Mouse (Mus musculus) heart, embryonic 16.5 days (tissue): ENCODE data around the gene Psen1. TPM values are rescaled to one million over a fixed set of nuclear protein-coding genes. Genes with fewer than 3 reads are reported as not detected.

Experiments used
- ATAC-seq: fragments of 200-750 bp; cut with Nextera tagmentation; replicated peaks from 2 replicates; pipeline ENCODE4 v1.8.0; 2017; ENCODE audit warnings: moderate number of reproducible peaks; ENCODE audit not compliant: insufficient read depth, low FRiP score; ENCODE audit errors: extremely low read depth
- H3K27ac ChIP-seq: fragments of 300-500 bp; sonication (generic); 2 replicates; pipeline ENCODE4 v1.5.1; 2014; ENCODE audit warnings: mild to moderate bottlenecking, low read length, control low read depth, moderate library complexity
- H3K27me3 ChIP-seq: fragments of 300-500 bp; sonication (generic); 2 replicates; pipeline ENCODE4 v1.6.1; 2014; ENCODE audit warnings: low read length, mixed read lengths; ENCODE audit not compliant: control insufficient read depth, insufficient read depth
- H3K36me3 ChIP-seq: fragments of 300-500 bp; sonication (generic); 2 replicates; pipeline ENCODE4 v1.6.1; 2014; ENCODE audit not compliant: control insufficient read depth, insufficient read depth
- H3K4me1 ChIP-seq: fragments of 300-500 bp; sonication (generic); 2 replicates; pipeline ENCODE4 v1.6.1; 2014; ENCODE audit warnings: low read length, mixed read lengths; ENCODE audit not compliant: control insufficient read depth, insufficient read depth
- H3K4me2 ChIP-seq: fragments of 300-500 bp; sonication (generic); 2 replicates; pipeline ENCODE4 v1.6.1; 2014; ENCODE audit warnings: low read depth, mild to moderate bottlenecking, control low read depth, low read length
- H3K4me3 ChIP-seq: fragments of 300-500 bp; sonication (generic); 2 replicates; pipeline ENCODE4 v1.5.1; 2014; ENCODE audit warnings: mild to moderate bottlenecking, control low read depth, low read length
- H3K9ac ChIP-seq: fragments of 300-500 bp; sonication (generic); 2 replicates; pipeline ENCODE4 v1.6.1; 2014; ENCODE audit warnings: low read length, control low read depth
- H3K9me3 ChIP-seq: fragments of 300-500 bp; sonication (generic); replicated peaks from 2 replicates; pipeline ENCODE4 v1.6.1; 2016; ENCODE audit warnings: low read length; ENCODE audit not compliant: control insufficient read depth
- WGBS: fragments of 180-500 bp; shearing (Covaris S2); extraction: QIAGEN DNeasy Blood & Tissue Kit; methylation state at CpG from one replicate; pipeline ENCODE4 v1.1.7; 2014; 5-methylcytosine and 5-hydroxymethylcytosine counted together
- polyA plus RNA-seq: library from polyadenylated mRNA; unstranded; fragments of >200 nt; fragmentation: Nextera tagmentation; extraction: Ambion mirVana; gene quantifications from 2 replicates; pipeline ENCODE4 v1.2.1, GENCODE M21; 2015

Gene Psen1
- polyA plus RNA-seq, 1 experiment from 2014 or later = 49.4 TPM

DNA sequence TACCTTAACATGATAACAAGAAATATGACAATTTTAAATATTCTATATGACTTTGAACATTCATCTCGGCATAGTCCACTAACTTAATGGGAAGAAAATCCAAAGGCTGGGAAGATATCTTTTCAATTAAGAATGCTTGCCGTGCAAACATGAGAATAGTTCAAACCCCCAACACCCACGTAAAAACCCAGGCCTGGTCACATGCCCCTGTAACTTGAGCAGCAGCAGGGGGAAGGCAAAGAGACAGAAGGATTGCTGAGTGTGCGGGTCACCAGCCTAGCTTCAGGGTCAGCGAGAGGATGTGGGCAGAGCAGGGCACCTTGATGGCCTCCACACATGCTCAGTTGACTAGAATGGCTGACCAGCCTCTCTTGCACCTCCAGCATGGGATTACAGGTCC is 53.8 kb downstream of the Psen1 start:
- Histone ChIP-seq H3K9ac (no peak overlapping the region), H3K27ac (no peak overlapping the region), H3K4me2 (no peak overlapping the region), H3K9me3 (peaks cover 3% of the 10 kb centered on the region), H3K4me1 (no peaks in the 10 kb centered on the region), H3K27me3 (no peaks in the 10 kb centered on the region), H3K4me3 (no peak overlapping the region), H3K36me3 (0 out of 2 replicates have a peak, but pooled peaks cover 2% of the 10 kb centered on the region)
- ATAC-seq = no peak
- 67% methylated on average over 5 of the region's 5 CpGs for WGBS

DNA sequence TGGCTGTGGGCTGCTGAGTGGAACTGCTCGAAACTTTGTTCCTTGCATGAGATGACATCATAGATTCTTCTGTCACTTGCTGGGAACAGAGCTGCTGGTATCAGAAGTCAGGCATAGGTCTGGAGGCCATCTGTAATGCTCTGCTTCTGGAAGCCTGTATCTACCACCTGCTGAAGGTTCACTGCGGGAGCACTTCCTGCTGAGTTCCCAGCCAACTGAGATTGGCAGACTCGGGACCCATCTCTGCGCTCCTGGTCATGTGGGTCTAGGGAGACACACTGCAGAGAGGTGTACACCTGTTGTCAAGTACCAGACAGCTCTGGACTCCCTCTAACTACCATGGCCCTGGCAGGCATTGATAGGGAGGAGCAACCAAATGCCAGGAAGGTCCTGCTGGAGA is 54.9 kb downstream of the Psen1 start:
- Histone ChIP-seq H3K4me2 (no peak overlapping the region), H3K36me3 (0 out of 2 replicates have a peak, but pooled peaks cover 2% of the 10 kb centered on the region), H3K9ac (no peak overlapping the region), H3K9me3 (peaks cover 3% of the 10 kb centered on the region), H3K27me3 (no peaks in the 10 kb centered on the region), H3K27ac (no peak overlapping the region), H3K4me3 (no peak overlapping the region), H3K4me1 (no peaks in the 10 kb centered on the region)
- no peak for ATAC-seq
- 44% methylated on average over 4 of the region's 4 CpGs for WGBS

GRCm38 (mm10) chr12:83743712-83744111 is 55.8 kb downstream of the Psen1 start:
- no peaks in the 10 kb centered on the region for H3K4me1 ChIP-seq
- ATAC-seq = no peak
- H3K27me3 ChIP-seq = no peaks in the 10 kb centered on the region
- H3K9me3 ChIP-seq = peaks cover 3% of the 10 kb centered on the region
- H3K4me2 ChIP-seq = no peak overlapping the region
- 0 out of 2 replicates have a peak, but pooled peaks cover 2% of the 10 kb centered on the region for H3K36me3 ChIP-seq
- 60% methylated on average over 3 of the region's 3 CpGs for WGBS
- no peak overlapping the region for H3K9ac ChIP-seq
- no peak overlapping the region for H3K4me3 ChIP-seq
- H3K27ac ChIP-seq = no peak overlapping the region

GRCm38 (mm10) chr12:83749186-83749585 is 61.2 kb downstream of the Psen1 start:
- no peak overlapping the region for H3K27ac ChIP-seq
- no peaks in the 10 kb centered on the region for H3K36me3 ChIP-seq
- H3K4me2 ChIP-seq = no peak overlapping the region
- H3K4me1 ChIP-seq = no peaks in the 10 kb centered on the region
- 47% methylated on average over 1 of the region's 1 CpGs for WGBS
- H3K4me3 ChIP-seq = no peak overlapping the region
- no peaks in the 10 kb centered on the region for H3K9me3 ChIP-seq
- no peak for ATAC-seq
- no peak overlapping the region for H3K9ac ChIP-seq
- H3K27me3 ChIP-seq = no peaks in the 10 kb centered on the region

DNA sequence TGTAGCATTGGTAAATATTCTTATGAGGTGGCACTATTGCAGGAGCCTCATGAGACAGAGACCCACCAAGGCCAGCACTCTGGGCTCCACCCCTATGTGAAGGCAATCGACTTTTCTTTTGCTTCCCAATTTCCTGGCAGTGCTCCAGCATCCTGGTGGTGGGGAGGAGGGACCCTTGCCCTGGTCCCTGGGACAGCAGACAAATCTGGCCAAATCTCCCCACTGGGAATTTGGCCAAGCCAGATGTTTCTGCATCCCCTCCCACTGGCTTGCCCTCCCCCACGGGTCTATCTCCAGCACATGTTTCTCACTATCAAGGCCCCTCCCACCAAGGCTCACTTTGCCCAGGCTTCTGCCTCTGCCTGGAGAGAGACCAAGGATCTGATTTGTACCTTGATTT is 64.5 kb downstream of the Psen1 start:
- no peak overlapping the region for H3K9ac ChIP-seq
- no peaks in the 10 kb centered on the region for H3K36me3 ChIP-seq
- no peaks in the 10 kb centered on the region for H3K4me1 ChIP-seq
- H3K4me3 ChIP-seq = no peak overlapping the region
- no peak for ATAC-seq
- no peaks in the 10 kb centered on the region for H3K27me3 ChIP-seq
- no peak overlapping the region for H3K27ac ChIP-seq
- H3K9me3 ChIP-seq = no peaks in the 10 kb centered on the region
- no peak overlapping the region for H3K4me2 ChIP-seq
- WGBS = 14% methylated on average over 2 of the region's 2 CpGs

DNA sequence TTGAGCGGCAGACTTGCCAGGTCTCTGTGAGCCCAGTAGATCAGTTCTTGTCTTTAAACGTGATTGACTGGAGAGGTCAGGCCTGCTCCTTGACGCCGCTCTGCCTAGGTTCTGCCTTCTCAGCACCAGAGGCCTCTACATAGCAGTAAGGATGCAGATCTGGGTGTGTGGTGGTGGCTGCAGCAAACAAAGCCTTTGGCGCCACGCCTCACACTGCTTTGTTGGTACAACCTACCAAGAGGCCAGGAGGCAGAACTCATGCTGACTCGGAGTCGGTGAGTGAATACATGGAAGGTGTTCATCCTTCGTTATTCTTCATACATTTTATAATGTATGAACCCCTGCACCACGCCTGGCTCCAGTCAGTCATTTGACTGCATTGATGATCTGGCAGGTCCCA is 70.8 kb downstream of the Psen1 start:
- H3K4me3 ChIP-seq = no peak overlapping the region
- WGBS = 80% methylated on average over 10 of the region's 10 CpGs
- H3K9ac ChIP-seq = no peak overlapping the region
- no peaks in the 10 kb centered on the region for H3K9me3 ChIP-seq
- ATAC-seq = no peak
- H3K4me2 ChIP-seq = no peak overlapping the region
- no peak overlapping the region for H3K27ac ChIP-seq
- no peaks in the 10 kb centered on the region for H3K36me3 ChIP-seq
- peaks cover 6% of the 10 kb centered on the region; the same call in 1 of the 2 replicates for H3K4me1 ChIP-seq
- no peaks in the 10 kb centered on the region for H3K27me3 ChIP-seq

- Histone ChIP-seq H3K9me3 (no peaks in the 10 kb centered on the region), H3K4me3 (no peak overlapping the region), H3K4me2 (no peak overlapping the region), H3K27ac (no peak overlapping the region), H3K9ac (no peak overlapping the region), H3K27me3 (no peaks in the 10 kb centered on the region), H3K4me1 (peaks cover 9% of the 10 kb centered on the region), H3K36me3 (no peaks in the 10 kb centered on the region)
- 86% methylated on average over 2 of the region's 2 CpGs for WGBS
- no peak for ATAC-seq
These were observed 72.2 kb downstream of the Psen1 start for GRCm38 (mm10) chr12:83760201-83760600.

GRCm38 (mm10) chr12:83762706-83763105 is 74.8 kb downstream of the Psen1 start:
- 54% methylated on average over 4 of the region's 4 CpGs for whole genome bisulfite sequencing
- Histone ChIP-seq H3K27ac (no peak overlapping the region), H3K4me3 (no peak overlapping the region), H3K4me1 (peaks cover 9% of the 10 kb centered on the region), H3K36me3 (no peaks in the 10 kb centered on the region), H3K9me3 (no peaks in the 10 kb centered on the region), H3K9ac (no peak overlapping the region), H3K4me2 (no peak overlapping the region), H3K27me3 (no peaks in the 10 kb centered on the region; the same call in none of the 2 replicates)
- ATAC-seq = no peak

DNA sequence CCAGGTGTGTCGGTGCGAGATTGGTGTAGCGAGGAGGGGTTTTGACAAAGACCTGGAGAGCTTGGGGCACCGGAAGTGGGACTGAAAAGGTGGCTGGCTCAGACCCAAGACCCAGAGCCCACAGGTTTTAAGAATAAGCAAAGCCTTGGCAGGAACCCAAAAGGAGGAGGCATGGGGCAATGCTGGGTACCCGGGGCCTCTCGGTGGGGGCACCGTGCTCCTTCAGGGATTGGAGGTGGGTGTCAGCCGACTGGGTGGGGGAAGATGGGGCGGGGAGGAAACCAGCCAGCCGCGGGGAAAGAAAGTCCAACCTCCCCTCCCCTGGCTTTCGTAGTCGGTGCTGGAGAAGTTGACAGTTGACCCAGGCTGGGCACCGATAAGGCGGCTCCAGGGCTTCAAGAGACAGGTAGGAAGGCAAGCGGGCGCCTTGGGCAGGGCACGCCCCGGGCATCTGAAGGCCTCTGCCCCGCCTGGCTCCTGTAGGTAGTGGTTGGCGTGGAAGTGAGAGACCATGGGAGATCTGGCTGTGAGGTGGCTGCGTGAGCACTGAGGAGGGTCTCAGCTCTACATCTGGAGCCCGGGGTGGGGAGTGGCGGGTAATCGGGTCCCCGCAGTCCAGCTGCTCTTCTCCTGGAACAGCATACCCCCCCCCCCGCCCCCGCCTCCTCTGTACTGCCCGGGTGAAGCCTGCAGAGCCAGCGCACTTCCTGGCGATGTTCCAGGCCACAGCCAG is 75.5 kb downstream of the Psen1 start, which contains the start of gene Papln:
Gene Papln (plus strand): TSS at position 324 of the 733 bp plus-strand sequence.
- peak within 1 kb of the TSS; percentile 89 for H3K4me2 ChIP-seq
- H3K27me3 ChIP-seq = no peaks in the 10 kb centered on the region; the same call in none of the 2 replicates
- ATAC-seq = no peak; the same call in 1 of the 2 replicates
- peak within 1 kb of the TSS; percentile 53 for H3K4me3 ChIP-seq
- WGBS = 5% methylated on average over 31 of the region's 31 CpGs
- H3K36me3 ChIP-seq = no peaks in the 10 kb centered on the region
- H3K9me3 ChIP-seq = no peaks in the 10 kb centered on the region
- H3K27ac ChIP-seq = no peak within 1 kb of the TSS
- peaks cover 9% of the 10 kb centered on the region for H3K4me1 ChIP-seq
- H3K9ac ChIP-seq = peak within 1 kb of the TSS; percentile 68
